Mouse (Mus musculus) midbrain, embryonic 12.5 days (tissue): ENCODE results near the gene Sgpp1. TPM values are rescaled to one million over a fixed set of nuclear protein-coding genes. Genes with fewer than 3 reads are reported as not detected.

Experiments used
- polyA plus RNA-seq: library from polyadenylated mRNA; unstranded; fragments of >200 nt; fragmentation: Nextera tagmentation; extraction: Ambion mirVana; gene quantifications from 2 replicates; pipeline ENCODE4 v1.2.1, GENCODE M21; 2016

The Sgpp1 gene
- polyA plus RNA-seq, 1 experiment from 2014 or later, result 8.5 TPM

Other genes starting within 250 kb of the Sgpp1 start
- gene Ppp2r5e, start 139.5 kb downstream of the Sgpp1 start, polyA plus RNA-seq, result 25.3 and 29.1 TPM in 2 replicates
- 8.4 and 9.4 TPM in 2 replicates for gene Wdr89, start 66.2 kb downstream of the Sgpp1 start, polyA plus RNA-seq
- 109 and 116 TPM in 2 replicates for gene Syne2, start 82.4 kb upstream of the Sgpp1 start, polyA plus RNA-seq